Mouse (Mus musculus): ENCODE results near the gene Agr2.

- TF ChIP-seq POLR2AphosphoS2 (IDR thresholded peaks at IDR 0.05; ENCODE audit: low read depth, low read length) (no peak), POLR2A (IDR thresholded peaks at IDR 0.05; ENCODE audit: low read depth, low read length) (no peak), CTCF (conservative IDR thresholded peaks at IDR 0.05 in 1 of 2, IDR thresholded peaks at IDR 0.05 in 1 of 2; ENCODE audit: low read depth in 2 of 2, low read length in 2 of 2) (no peak), KAT2A (IDR thresholded peaks at IDR 0.05; ENCODE audit: insufficient replicate concordance, low read length) (no peak), HCFC1 (IDR thresholded peaks at IDR 0.05; ENCODE audit: low read depth, low read length) (no peak)
Measured at GRCm38 (mm10) chr12:36007581-36007980, 14.9 kb downstream of the Agr2 start.

Measured in CH12.LX (cell line).